Mouse (Mus musculus) bone marrow macrophage, adult 2 months (primary cell): ENCODE data around the gene Dock6.

Experiments used
- CTCF ChIP-seq: IDR thresholded peaks from 2 replicates; pipeline ENCODE4 v1.5.1; 2012; ENCODE audit warnings: low read depth, mild to moderate bottlenecking, low read length, moderate library complexity
- POLR2A ChIP-seq: IDR thresholded peaks from 2 replicates; pipeline ENCODE4 v1.6.1; 2012; ENCODE audit warnings: mild to moderate bottlenecking, low read depth, low read length, borderline replicate concordance

DNA sequence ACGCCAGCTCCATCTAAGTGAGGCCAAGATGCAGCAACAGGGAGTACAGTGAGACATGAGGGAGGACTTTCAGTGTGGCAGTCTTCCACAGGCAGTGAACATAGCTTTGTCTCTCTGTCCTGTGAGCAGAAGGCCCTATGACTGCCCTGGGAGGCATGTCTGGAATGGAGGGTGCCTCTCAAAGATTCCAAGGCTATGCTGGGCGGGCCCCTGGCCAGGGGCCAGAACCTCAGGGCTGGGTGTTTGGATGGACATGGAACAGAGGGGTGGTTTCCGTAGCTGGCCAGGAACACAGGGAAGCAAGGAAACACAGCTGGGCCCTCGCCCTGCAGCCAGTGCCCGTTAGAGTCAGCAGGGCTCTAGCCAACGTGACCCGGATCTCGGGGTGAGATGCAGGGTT is 60.6 kb downstream of the Dock6 start:
- TF ChIP-seq CTCF (no peak), POLR2A (no peak)
